Mouse (Mus musculus) midbrain, embryonic 11.5 days (tissue): Measurements from ENCODE around the gene Wnt16. TPM values are rescaled to one million over a fixed set of nuclear protein-coding genes. Genes with fewer than 3 reads are reported as not detected.

ENCODE experiments used
- ATAC-seq: fragments of 200-750 bp; cut with Nextera tagmentation; 2 replicates; pipeline ENCODE4 v1.8.0; 2017; ENCODE audit warnings: moderate TSS enrichment, moderate library complexity; ENCODE audit not compliant: low FRiP score
- DNase-seq: peaks from one replicate; pipeline ENCODE4 v3.0.0; 2015; ENCODE audit warnings: low spot score; ENCODE audit errors: missing footprints
- H3K27ac ChIP-seq: fragments of 300-500 bp; sonication (generic); 2 replicates; pipeline ENCODE4 v1.5.1; 2014; ENCODE audit warnings: low read depth, low read length
- H3K27me3 ChIP-seq: fragments of 300-500 bp; sonication (generic); 2 replicates; pipeline ENCODE4 v1.6.1; 2014; ENCODE audit warnings: mild to moderate bottlenecking, low read length, moderate library complexity, mixed read lengths; ENCODE audit not compliant: control insufficient read depth, insufficient read depth
- H3K36me3 ChIP-seq: fragments of 300-500 bp; sonication (generic); 2 replicates; pipeline ENCODE4 v1.6.1; 2014; ENCODE audit warnings: mild to moderate bottlenecking, low read length, moderate library complexity, mixed read lengths; ENCODE audit not compliant: control insufficient read depth, insufficient read depth
- H3K4me1 ChIP-seq: fragments of 300-500 bp; sonication (generic); 2 replicates; pipeline ENCODE4 v1.6.1; 2014; ENCODE audit warnings: low read length; ENCODE audit not compliant: control insufficient read depth, insufficient read depth
- H3K4me2 ChIP-seq: fragments of 300-500 bp; sonication (generic); 2 replicates; pipeline ENCODE4 v1.6.1; 2014; ENCODE audit warnings: mild to moderate bottlenecking, moderate library complexity
- H3K4me3 ChIP-seq: fragments of 300-500 bp; sonication (generic); 2 replicates; pipeline ENCODE4 v1.5.1; 2014; ENCODE audit warnings: low read depth, low read length
- H3K9ac ChIP-seq: fragments of 300-500 bp; sonication (generic); 2 replicates; pipeline ENCODE4 v1.6.1; 2014; ENCODE audit warnings: low read length
- H3K9me3 ChIP-seq: fragments of 300-500 bp; sonication (generic); 2 replicates; pipeline ENCODE4 v1.6.1; 2016; ENCODE audit warnings: low read length; ENCODE audit not compliant: control insufficient read depth
- WGBS: fragments of 180-500 bp; shearing (Covaris S2); extraction: QIAGEN DNeasy Blood & Tissue Kit; methylation state at CpG from one replicate; pipeline ENCODE4 v1.1.7; 2014; 5-methylcytosine and 5-hydroxymethylcytosine counted together
- polyA plus RNA-seq: library from polyadenylated mRNA; unstranded; fragments of >200 nt; fragmentation: Nextera tagmentation; extraction: Ambion mirVana; gene quantifications from 2 replicates; pipeline ENCODE4 v1.2.1, GENCODE M21; 2014

The Wnt16 gene
- polyA plus RNA-seq, 1 experiment from 2014 or later: 0.12 TPM

DNA sequence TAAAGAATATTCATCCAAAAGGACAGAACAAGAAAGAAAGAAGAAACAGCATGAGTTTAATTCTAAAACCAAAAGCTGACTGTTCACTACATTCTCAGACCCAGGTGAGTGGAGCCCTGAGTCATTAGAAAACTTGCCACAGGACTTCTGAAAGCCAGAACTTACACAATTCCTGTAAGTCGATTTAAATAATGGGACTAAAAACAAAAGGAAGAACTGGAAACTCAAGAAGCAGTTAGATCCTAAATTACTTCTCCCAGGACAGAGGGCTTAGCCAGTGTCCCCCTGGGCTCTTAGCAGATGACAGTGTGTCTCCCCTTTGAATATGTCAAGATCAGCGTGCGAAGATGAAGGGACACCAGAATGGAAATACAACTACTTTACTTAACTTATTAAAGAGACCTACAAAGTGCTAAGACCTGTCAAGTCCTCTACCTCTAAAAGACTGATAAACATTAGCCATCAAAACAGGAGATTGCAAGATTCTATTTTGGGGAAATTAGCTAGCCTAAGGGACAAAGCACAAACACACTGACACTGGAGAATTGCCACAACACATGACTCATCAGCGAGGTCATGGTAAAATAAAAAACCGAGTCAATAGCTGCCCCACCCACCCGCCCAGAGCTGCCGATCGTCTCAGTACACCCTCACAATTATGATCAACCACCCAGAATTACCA lies 18.0 kb upstream of the Wnt16 start:
- H3K9ac ChIP-seq: no peak overlapping the region
- no peak overlapping the region for H3K4me3 ChIP-seq
- no peak overlapping the region for H3K4me2 ChIP-seq
- H3K4me1 ChIP-seq: no peaks in the 10 kb centered on the region
- H3K9me3 ChIP-seq: no peaks in the 10 kb centered on the region
- H3K27me3 ChIP-seq: no peaks in the 10 kb centered on the region
- 86% methylated on average over 8 of the region's 8 CpGs for WGBS
- DNase-seq: no peak
- no peak overlapping the region for H3K27ac ChIP-seq
- H3K36me3 ChIP-seq: no peaks in the 10 kb centered on the region
- ATAC-seq: no peak

GRCm38 (mm10) chr6:22277941-22278340 lies 10.1 kb upstream of the Wnt16 start:
- no peak for DNase-seq
- Histone ChIP-seq H3K9me3 (no peaks in the 10 kb centered on the region), H3K9ac (no peak overlapping the region), H3K27ac (no peak overlapping the region), H3K4me3 (no peak overlapping the region), H3K4me2 (no peak overlapping the region), H3K27me3 (no peaks in the 10 kb centered on the region), H3K4me1 (no peaks in the 10 kb centered on the region), H3K36me3 (no peaks in the 10 kb centered on the region)
- ATAC-seq: no peak
- WGBS: 85% methylated on average over 3 of the region's 3 CpGs

GRCm38 (mm10) chr6:22280217-22280861 lies 7.7 kb upstream of the Wnt16 start:
- DNase-seq (no peak), ATAC-seq (no peak)
- no peaks in the 10 kb centered on the region for H3K36me3 ChIP-seq
- no peak overlapping the region for H3K9ac ChIP-seq
- H3K4me3 ChIP-seq: no peak overlapping the region
- H3K27me3 ChIP-seq: no peaks in the 10 kb centered on the region
- no peaks in the 10 kb centered on the region for H3K9me3 ChIP-seq
- H3K27ac ChIP-seq: no peak overlapping the region
- no peaks in the 10 kb centered on the region for H3K4me1 ChIP-seq
- no peak overlapping the region for H3K4me2 ChIP-seq
- WGBS: 75% methylated on average over 14 of the region's 14 CpGs

- no peak for ATAC-seq
- no peak overlapping the region for H3K4me3 ChIP-seq
- peaks cover 1% of the 10 kb centered on the region; the same call in 1 of the 2 replicates for H3K27me3 ChIP-seq
- H3K36me3 ChIP-seq: no peaks in the 10 kb centered on the region
- no peaks in the 10 kb centered on the region for H3K9me3 ChIP-seq
- H3K4me2 ChIP-seq: no peak overlapping the region
- no peak overlapping the region for H3K9ac ChIP-seq
- no peak overlapping the region for H3K27ac ChIP-seq
- no peak for DNase-seq
- WGBS: 92% methylated on average over 4 of the region's 4 CpGs
- no peaks in the 10 kb centered on the region for H3K4me1 ChIP-seq
These were observed 5.6 kb upstream of the Wnt16 start for GRCm38 (mm10) chr6:22282405-22282804.

DNA sequence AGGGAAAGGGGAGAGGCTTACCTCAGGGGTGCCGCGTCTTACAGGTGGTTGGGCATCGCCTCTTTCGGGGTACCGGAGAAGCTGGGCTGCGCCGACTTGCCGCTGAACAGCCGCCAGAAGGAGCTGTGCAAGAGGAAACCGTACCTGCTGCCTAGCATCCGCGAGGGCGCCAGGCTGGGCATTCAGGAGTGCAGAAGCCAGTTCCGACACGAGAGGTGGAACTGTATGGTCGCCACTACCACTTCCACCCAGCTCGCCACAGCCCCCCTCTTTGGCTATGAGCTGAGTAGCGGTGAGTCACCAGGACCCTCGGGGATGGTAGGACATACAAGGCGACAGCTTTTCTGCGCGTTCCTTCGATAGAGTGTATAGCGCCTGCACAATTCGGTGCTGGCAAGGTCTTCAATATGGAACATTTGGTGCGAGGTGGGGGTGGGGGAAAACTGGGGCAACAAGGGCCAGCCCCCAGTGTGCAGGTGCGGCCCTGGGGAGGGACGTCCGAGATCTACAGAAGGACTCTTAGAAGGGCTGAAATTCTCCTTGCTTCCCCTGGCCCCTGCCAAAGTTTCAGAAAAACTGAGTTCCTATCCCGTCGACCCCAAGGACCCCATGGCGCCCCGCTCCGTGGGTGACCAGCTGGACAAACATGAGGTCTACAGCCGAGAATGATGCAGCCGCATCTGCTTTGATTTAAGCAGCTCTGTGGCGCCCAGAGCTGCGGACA lies 872 bp downstream of the Wnt16 start:
- Histone ChIP-seq H3K4me2 (peak overlapping the region; percentile 89), H3K9ac (peak overlapping the region; percentile 30), H3K9me3 (no peaks in the 10 kb centered on the region), H3K4me1 (peaks cover 14% of the 10 kb centered on the region), H3K4me3 (peak overlapping the region; percentile 40), H3K27me3 (peaks cover 29% of the 10 kb centered on the region), H3K27ac (no peak overlapping the region), H3K36me3 (no peaks in the 10 kb centered on the region)
- under 1% methylated on average over 38 of the region's 38 CpGs for WGBS
- DNase-seq (peak; percentile 96), ATAC-seq (peak; percentile 76)

DNA sequence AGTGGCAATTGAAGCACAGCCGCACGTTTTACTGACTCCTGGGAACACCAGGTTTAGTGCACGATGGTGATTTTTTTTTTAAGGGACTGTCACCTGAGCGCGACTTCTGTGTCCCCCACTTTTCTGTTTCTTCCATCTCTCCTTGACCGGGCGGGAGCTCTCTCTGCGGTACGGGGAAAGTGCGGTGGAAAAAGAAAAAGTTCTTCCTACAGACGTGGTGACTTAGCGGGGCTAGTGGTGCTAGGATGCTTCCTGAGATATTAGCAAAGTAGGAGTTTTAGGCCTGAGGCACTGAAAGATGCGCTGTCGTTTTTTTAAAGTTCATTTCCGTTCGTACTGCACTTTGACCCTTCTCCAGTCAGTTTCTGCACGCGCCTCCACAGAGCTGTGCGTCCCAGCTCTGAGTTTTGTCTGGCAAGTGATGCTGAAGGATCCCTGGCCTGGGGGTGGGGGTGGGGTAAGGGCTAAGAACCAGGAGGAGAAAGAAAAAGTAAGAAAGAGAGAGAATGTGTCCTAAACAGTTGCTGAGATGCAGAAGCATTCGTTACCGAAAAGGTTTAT lies 1.5 kb downstream of the Wnt16 start:
- Histone ChIP-seq H3K27ac (no peak overlapping the region), H3K4me1 (peaks cover 14% of the 10 kb centered on the region), H3K9ac (peak overlapping the region; percentile 30), H3K9me3 (no peaks in the 10 kb centered on the region), H3K36me3 (no peaks in the 10 kb centered on the region), H3K4me2 (peak overlapping the region; percentile 89), H3K4me3 (peak overlapping the region; percentile 40), H3K27me3 (peaks cover 29% of the 10 kb centered on the region)
- DNase-seq: peak; percentile 94
- ATAC-seq: no peak
- WGBS: 1% methylated on average over 21 of the region's 21 CpGs

DNA sequence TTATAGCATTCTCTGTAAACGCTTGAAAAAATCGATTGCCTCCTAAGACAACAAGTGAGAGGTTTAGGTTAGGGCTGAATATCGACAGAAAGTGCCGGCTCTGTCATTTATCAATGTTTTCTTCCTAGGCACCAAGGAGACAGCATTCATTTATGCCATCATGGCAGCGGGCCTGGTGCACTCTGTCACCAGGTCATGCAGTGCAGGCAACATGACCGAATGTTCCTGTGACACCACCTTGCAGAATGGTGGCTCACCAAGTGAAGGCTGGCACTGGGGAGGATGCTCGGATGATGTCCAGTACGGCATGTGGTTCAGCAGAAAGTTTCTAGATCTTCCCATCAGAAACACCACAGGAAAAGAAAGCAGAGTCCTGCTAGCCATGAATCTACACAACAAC lies 2.8 kb downstream of the Wnt16 start:
- H3K4me2 ChIP-seq: no peak overlapping the region
- 79% methylated on average over 8 of the region's 8 CpGs for WGBS
- H3K27me3 ChIP-seq: peaks cover 29% of the 10 kb centered on the region
- H3K4me1 ChIP-seq: peaks cover 14% of the 10 kb centered on the region
- no peaks in the 10 kb centered on the region for H3K9me3 ChIP-seq
- no peak for ATAC-seq
- peak; percentile 84 for DNase-seq
- H3K36me3 ChIP-seq: no peaks in the 10 kb centered on the region
- H3K9ac ChIP-seq: no peak overlapping the region
- no peak overlapping the region for H3K4me3 ChIP-seq
- H3K27ac ChIP-seq: no peak overlapping the region

DNA sequence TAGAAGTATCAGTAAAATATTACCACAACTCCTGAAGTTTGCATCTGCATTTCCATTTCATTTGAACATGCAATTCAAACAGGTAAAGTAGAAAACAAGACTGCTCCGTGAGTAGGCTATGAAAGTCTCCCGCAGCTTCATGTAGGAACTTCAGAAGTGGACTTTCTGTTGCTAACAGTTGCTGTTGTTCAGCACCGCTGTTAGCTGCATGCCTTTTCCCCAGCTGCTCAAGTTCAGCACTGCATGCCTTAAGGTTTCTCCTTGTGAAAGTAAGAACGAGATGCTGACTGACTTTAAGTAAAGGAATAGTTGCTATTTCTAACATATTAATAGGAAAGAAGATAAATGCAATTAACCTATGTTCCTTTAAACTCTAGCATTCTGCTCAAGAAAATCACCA lies 4.0 kb downstream of the Wnt16 start:
- ATAC-seq (no peak), DNase-seq (peak; percentile 82)
- WGBS: 51% methylated on average over 4 of the region's 4 CpGs
- Histone ChIP-seq H3K27ac (no peak overlapping the region), H3K4me3 (no peak overlapping the region), H3K27me3 (peaks cover 29% of the 10 kb centered on the region), H3K4me1 (peaks cover 14% of the 10 kb centered on the region), H3K9me3 (no peaks in the 10 kb centered on the region), H3K9ac (no peak overlapping the region), H3K36me3 (no peaks in the 10 kb centered on the region), H3K4me2 (no peak overlapping the region)

- H3K4me1 ChIP-seq: peaks cover 6% of the 10 kb centered on the region
- 45% methylated on average over 3 of the region's 3 CpGs for WGBS
- no peak overlapping the region for H3K27ac ChIP-seq
- H3K4me2 ChIP-seq: no peak overlapping the region
- DNase-seq (no peak), ATAC-seq (no peak)
- no peak overlapping the region for H3K4me3 ChIP-seq
- H3K36me3 ChIP-seq: no peaks in the 10 kb centered on the region
- H3K9ac ChIP-seq: no peak overlapping the region
- peaks cover 16% of the 10 kb centered on the region for H3K27me3 ChIP-seq
- no peaks in the 10 kb centered on the region for H3K9me3 ChIP-seq
These were observed 5.9 kb downstream of the Wnt16 start for GRCm38 (mm10) chr6:22293922-22294321.
